Mouse (Mus musculus) adrenal gland, adult 2 months (tissue): ENCODE measurements around the gene Isg20l2. TPM values are rescaled to one million over a fixed set of nuclear protein-coding genes. Genes with fewer than 3 reads are reported as not detected.

Experiments used
- DNase-seq: peaks from one replicate; pipeline ENCODE4 v3.0.0; 2021
- polyA plus RNA-seq: library from polyadenylated mRNA; depleted of rRNA; stranded (reverse); fragments of >200 nt; gene quantifications from 2 replicates; pipeline ENCODE4 v1.2.3, GENCODE M21; 2012
- total RNA-seq, 2 experiments: library from RNA; stranded (reverse); gene quantifications; 2 replicates each; pipeline ENCODE4 v1.2.3; 2021

Gene Isg20l2
- total and polyA plus RNA-seq, 3 experiments: 9.7 to 21.4 (median 16.3) TPM

GRCm38 (mm10) chr3:87947056-87947810, 17.1 kb downstream of the Isg20l2 start:
- DNase-seq: no peak

GRCm38 (mm10) chr3:87947811-87948199, 17.7 kb downstream of the Isg20l2 start:
- DNase-seq: no peak

GRCm38 (mm10) chr3:87948378-87949265, 18.5 kb downstream of the Isg20l2 start, which contains the start of gene Crabp2:
Crabp2 (plus strand) TSS chr3:87948666.
- no peak for DNase-seq

GRCm38 (mm10) chr3:87949266-87949954, 19.3 kb downstream of the Isg20l2 start:
- DNase-seq: no peak

- no peak for DNase-seq
Observed at GRCm38 (mm10) chr3:87949955-87950515, 19.9 kb downstream of the Isg20l2 start.

GRCm38 (mm10) chr3:87951946-87952345, 21.8 kb downstream of the Isg20l2 start:
- DNase-seq: no peak

- DNase-seq: no peak
Observed at GRCm38 (mm10) chr3:87952440-87952839, 22.3 kb downstream of the Isg20l2 start.

- no peak for DNase-seq
Observed at GRCm38 (mm10) chr3:87958056-87958455, 27.9 kb downstream of the Isg20l2 start.

GRCm38 (mm10) chr3:87958476-87958875, 28.4 kb downstream of the Isg20l2 start:
- no peak for DNase-seq

- no peak for DNase-seq
Observed at GRCm38 (mm10) chr3:87958967-87959366, 28.9 kb downstream of the Isg20l2 start.

- DNase-seq: no peak
Observed at GRCm38 (mm10) chr3:87959371-87959770, 29.3 kb downstream of the Isg20l2 start.

GRCm38 (mm10) chr3:87960191-87960585, 30.1 kb downstream of the Isg20l2 start:
- DNase-seq: no peak

- peak; percentile 91 for DNase-seq
Observed at GRCm38 (mm10) chr3:87960586-87961191, 30.6 kb downstream of the Isg20l2 start.

GRCm38 (mm10) chr3:87970184-87970938, 40.2 kb downstream of the Isg20l2 start:
- DNase-seq: peak; percentile 61

GRCm38 (mm10) chr3:87970939-87971488, 40.9 kb downstream of the Isg20l2 start, which contains the start of gene Nes:
Nes (plus strand) TSS chr3:87971078.
- DNase-seq: peak; percentile 65

- no peak for DNase-seq
Observed at GRCm38 (mm10) chr3:87971489-87972202, 41.5 kb downstream of the Isg20l2 start.

- no peak for DNase-seq
Observed at GRCm38 (mm10) chr3:87972203-87972664, 42.1 kb downstream of the Isg20l2 start.

- no peak for DNase-seq
Observed at GRCm38 (mm10) chr3:87972776-87973175, 42.7 kb downstream of the Isg20l2 start.

- DNase-seq: no peak
Observed at GRCm38 (mm10) chr3:87973593-87974380, 43.7 kb downstream of the Isg20l2 start.
